Mouse (Mus musculus) kidney, adult 18-20 months (tissue): Measurements from ENCODE around the gene 1700015G11Rik.
A peak's percentile ranks its signal among the peaks of the same experiment; 100 is the strongest.

Experiments
- DNase-seq: peaks from one replicate; pipeline ENCODE4 v3.0.0; 2021

The 1700015G11Rik gene

GRCm38 (mm10) chr7:52015628-52016027, at the start of gene 1700015G11Rik:
TSS of gene 1700015G11Rik (minus strand) at chr7:52015728.
- no peak for DNase-seq

- DNase-seq, result no peak
Measured at GRCm38 (mm10) chr7:52056954-52057353, 41.4 kb upstream of the 1700015G11Rik start.

- no peak for DNase-seq
Measured at GRCm38 (mm10) chr7:52056274-52056673, 40.7 kb upstream of the 1700015G11Rik start.

- no peak for DNase-seq
Measured at GRCm38 (mm10) chr7:52055831-52056230, 40.3 kb upstream of the 1700015G11Rik start.

- no peak for DNase-seq
Measured at GRCm38 (mm10) chr7:52037600-52038582, 22.4 kb upstream of the 1700015G11Rik start.

- no peak for DNase-seq
Measured at GRCm38 (mm10) chr7:52024050-52024626, 8.6 kb upstream of the 1700015G11Rik start.

- DNase-seq, result no peak
Measured at GRCm38 (mm10) chr7:52022039-52022438, 6.5 kb upstream of the 1700015G11Rik start.

GRCm38 (mm10) chr7:52015180-52015579, 348 bp downstream of the 1700015G11Rik start:
- no peak for DNase-seq

- no peak for DNase-seq
Measured at GRCm38 (mm10) chr7:52013457-52013856, 2.1 kb downstream of the 1700015G11Rik start.

- no peak for DNase-seq
Measured at GRCm38 (mm10) chr7:52007138-52007537, 8.4 kb downstream of the 1700015G11Rik start.

GRCm38 (mm10) chr7:52006296-52006630, 9.3 kb downstream of the 1700015G11Rik start:
- DNase-seq, result no peak

- DNase-seq, result peak; percentile 95
Measured at GRCm38 (mm10) chr7:52005511-52006295, 9.8 kb downstream of the 1700015G11Rik start, which contains the start of gene Svip. TSS of gene Svip (minus strand) at chr7:52006018.

- DNase-seq, result no peak
Measured at GRCm38 (mm10) chr7:51991020-51991419, 24.5 kb downstream of the 1700015G11Rik start.

- DNase-seq, result no peak
Measured at GRCm38 (mm10) chr7:51986909-51987308, 28.6 kb downstream of the 1700015G11Rik start.

- DNase-seq, result no peak
Measured at GRCm38 (mm10) chr7:51985763-51986162, 29.8 kb downstream of the 1700015G11Rik start.

- DNase-seq, result no peak
Measured at GRCm38 (mm10) chr7:51982303-51982702, 33.2 kb downstream of the 1700015G11Rik start.

GRCm38 (mm10) chr7:51979271-51979670, 36.3 kb downstream of the 1700015G11Rik start:
- DNase-seq, result no peak

GRCm38 (mm10) chr7:51975181-51975580, 40.3 kb downstream of the 1700015G11Rik start:
- no peak for DNase-seq

GRCm38 (mm10) chr7:51973526-51973925, 42.0 kb downstream of the 1700015G11Rik start:
- no peak for DNase-seq

- DNase-seq, result no peak
Measured at GRCm38 (mm10) chr7:51973091-51973490, 42.4 kb downstream of the 1700015G11Rik start.

- DNase-seq, result peak; percentile 27
Measured at GRCm38 (mm10) chr7:51972252-51972855, 43.2 kb downstream of the 1700015G11Rik start.

GRCm38 (mm10) chr7:51969379-51969778, 46.1 kb downstream of the 1700015G11Rik start:
- no peak for DNase-seq

GRCm38 (mm10) chr7:51967581-51967980, 47.9 kb downstream of the 1700015G11Rik start:
- DNase-seq, result no peak
